Mouse (Mus musculus) embryo, embryonic 11 days (tissue): Measurements from ENCODE around the gene Sbno2.
A peak's percentile ranks its signal among the peaks of the same experiment; 100 is the strongest.

Experiments used
- DNase-seq: peaks from one replicate; pipeline ENCODE4 v3.0.0-alpha.2; 2015

Sbno2 gene

DNA sequence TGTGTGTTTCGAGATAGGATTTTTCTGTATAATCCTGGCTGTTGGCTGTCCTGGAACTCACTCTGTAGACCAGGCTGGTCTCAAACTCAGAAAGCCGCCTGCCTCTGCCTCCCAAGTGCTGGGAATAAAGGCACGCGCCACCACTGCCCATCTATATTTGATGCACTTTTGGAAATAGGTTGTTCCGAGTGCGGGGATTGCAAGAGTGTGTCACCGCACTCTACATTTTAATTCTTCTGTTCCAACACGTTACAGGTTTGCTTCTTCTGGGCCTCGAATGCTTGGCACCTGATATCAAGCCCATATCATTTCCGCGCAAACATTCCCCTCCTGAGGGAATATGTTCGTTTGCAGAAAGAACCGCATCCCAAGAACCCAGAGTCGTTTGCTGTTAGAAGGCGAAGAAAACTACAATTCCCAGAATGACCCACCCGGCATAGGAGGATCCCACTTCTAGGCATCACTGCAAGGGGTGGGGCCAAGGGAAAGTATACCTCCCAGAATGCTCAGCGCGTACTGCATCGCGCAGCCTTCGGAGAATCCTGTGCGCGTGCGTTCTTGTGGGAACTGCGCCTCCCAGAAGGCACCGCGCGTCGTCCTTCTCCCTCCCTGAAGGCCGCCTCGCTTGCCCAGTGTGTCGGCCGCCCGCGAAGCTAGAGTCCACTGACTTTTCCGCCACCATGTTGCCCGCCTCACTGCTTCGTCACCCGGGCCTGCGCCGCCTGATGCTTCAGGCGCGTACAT lies 36.6 kb upstream of the Sbno2 start:
- DNase-seq = peak; percentile 100

DNA sequence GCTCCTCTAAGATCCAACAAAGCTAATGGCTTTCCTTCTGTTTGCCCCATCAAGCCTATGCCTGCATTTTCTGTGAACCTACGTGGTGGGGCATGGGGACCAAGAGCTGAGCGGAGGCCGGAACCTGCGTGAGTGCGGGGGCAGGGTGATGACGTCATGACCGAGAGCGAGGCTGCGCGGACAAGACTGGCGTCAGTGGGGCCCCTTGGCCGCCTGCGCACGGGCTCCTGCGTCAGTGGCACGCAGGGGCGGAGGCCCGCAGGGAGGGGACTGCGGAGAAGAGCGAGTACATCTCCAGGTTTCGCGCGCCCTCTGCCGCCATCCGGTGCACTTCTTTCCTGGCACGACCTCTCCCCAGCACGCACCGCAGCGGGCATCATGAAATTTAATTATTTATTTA lies 35.9 kb upstream of the Sbno2 start:
- peak; percentile 96 for DNase-seq

DNA sequence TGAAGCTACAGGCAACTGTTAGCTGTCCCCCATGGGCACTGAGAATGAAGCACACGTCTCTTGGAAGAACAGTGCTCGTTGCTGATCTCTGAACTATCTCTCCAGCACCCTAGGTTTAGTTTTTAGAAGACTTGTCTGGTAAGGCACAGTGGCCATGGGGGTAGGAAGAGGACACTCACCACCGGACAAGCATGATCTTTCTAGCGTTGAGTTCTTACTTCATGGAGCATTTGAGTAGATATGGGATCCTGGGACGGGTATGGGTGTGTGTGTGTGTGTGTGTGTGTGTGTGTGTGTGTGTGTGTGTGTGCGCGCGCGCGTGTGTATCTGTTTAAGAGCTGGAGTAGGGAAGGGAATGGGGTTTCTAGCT lies 35.3 kb upstream of the Sbno2 start, which contains the start of gene Cbarp:
Gene Cbarp, minus strand, starts transcription at position 170 of the 370 bp plus-strand sequence.
- DNase-seq = no peak

DNA sequence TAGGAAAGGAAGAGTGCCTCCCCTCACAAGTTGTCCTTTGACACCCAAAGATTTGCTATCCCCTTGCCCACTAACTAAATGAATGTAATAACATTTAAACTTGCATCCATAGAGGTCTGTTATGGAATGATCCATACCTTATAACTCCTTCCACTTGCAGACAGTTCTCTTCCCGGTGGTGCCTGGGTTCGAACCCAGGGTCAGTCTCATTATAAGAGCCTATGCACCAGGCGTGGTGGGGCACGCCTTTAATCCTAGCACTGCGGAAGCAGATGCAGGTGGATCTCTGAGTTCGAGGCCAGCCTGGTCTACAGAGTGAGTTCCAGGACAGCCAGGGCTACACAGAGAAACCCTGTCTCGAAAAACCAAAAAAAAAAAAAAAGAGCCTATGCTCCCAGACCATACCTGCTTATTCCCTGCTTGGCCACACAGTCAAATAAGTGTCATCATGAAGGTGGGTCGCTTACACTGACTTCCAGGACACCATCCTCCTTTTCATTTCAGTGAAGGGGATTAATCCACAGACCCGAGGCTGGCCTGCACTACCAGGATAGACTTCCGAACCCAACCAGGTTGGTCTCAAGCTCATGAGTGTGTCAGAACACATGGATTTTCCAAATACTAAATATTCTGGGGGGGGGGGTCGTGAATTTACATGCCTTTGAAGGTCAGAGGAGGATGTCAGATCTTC lies 34.7 kb upstream of the Sbno2 start:
- no peak for DNase-seq

DNA sequence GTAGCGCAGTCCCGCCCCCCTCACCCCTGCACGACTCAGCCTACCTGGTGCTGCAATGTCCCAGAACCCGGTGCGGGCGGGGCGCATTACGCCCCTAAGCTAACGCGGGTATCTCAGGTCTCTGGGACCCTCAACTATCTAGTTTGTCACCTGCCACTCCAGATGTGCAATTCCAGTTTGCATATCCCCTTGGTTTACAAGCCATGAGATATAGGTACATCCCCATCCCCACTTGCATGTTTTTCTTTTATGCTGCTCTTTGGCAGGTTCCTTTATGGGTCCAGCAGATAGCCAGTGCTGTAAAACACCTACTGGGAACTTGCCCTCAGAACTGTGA lies 34.0 kb upstream of the Sbno2 start:
- DNase-seq = no peak

DNA sequence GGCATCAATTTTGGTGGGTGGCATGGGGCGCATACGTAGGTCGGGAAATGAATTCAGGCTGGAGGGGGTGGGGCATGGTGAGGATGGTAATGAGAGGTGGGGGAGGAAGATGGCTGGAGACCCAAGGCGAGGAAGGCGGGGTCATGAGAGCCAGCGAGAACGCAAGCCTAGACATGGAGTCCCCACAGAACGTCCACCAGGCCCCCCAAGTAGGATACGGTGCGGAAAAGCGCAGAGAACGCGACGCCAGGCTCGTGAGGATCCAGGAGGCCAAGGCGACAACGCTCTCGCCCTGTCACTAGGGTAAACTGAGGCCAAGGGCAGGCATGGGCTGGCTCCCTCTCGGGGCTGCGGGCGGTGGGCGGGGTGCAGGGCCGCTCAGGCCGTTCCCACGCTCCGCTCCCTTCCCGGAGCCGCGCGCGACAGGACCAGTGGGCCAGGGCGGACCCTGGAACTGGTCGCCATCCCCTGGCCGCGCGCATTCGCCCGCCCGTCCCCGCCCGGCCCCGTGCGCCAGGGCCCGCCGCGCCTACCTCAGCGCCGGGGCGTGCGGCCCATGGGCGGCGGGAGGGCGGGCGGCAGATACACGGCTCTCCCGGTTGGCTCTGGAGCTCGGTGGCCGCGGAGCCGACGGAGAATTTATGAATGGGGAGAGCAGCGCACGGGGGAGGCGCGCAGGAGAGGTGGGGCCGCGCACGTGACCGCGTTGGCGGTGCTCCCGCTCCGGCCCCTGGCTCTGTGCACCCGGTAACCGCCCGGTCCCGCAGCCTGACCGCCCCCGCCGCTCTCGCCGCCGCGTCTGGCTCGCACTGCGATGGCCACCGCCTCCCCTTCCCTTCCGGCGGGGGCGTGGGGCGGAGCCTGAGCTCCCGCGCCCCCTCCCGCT lies 33.4 kb upstream of the Sbno2 start, which contains the start of gene Atp5d:
Gene Atp5d, plus strand, starts transcription at position 80 of the 886 bp plus-strand sequence.
- peak; percentile 82 for DNase-seq

DNA sequence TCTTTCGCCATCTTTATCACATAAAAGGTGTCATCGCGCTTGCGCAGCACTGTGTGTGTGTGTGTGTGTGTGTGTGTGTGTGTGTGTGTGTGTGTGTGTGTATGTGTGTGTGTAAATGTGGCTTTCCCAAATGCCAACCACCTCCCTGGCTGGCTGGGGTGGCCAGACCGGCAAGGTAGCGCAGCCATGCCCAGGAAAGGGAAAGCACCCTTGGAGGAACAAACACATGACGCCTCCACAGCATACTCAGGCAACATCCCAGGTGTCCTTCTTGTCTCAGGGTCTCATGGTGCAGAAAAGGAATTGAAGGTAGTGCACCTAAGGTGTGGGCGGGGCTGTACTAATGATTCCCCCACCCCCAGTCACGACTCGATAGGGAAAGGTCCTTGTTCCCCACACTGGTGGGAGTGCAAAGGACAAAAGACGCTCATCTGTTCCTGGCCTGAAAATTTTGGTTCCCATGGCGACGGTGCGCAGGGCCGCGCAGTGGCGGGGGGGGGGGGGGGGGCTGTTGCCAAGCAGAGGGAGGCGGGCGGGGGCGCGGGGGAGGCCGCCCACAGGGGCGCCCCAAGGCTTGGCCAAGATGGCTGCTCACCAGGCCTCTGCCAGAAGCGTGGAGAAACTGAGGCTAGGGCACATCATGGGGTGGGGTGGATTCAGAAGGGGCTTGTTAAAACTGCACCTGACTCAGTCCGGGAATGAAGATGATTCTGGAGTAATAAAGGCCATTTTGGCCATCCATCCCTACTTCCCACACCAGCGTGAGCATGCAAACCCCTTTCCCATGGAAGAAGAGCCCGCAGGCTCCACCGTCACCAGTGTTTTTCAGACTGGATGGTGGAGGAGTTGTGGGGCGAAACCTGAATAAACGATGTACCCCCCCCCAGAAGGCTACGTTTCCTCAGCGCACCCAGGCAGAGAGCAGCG lies 32.5 kb upstream of the Sbno2 start:
- peak; percentile 44 for DNase-seq

DNA sequence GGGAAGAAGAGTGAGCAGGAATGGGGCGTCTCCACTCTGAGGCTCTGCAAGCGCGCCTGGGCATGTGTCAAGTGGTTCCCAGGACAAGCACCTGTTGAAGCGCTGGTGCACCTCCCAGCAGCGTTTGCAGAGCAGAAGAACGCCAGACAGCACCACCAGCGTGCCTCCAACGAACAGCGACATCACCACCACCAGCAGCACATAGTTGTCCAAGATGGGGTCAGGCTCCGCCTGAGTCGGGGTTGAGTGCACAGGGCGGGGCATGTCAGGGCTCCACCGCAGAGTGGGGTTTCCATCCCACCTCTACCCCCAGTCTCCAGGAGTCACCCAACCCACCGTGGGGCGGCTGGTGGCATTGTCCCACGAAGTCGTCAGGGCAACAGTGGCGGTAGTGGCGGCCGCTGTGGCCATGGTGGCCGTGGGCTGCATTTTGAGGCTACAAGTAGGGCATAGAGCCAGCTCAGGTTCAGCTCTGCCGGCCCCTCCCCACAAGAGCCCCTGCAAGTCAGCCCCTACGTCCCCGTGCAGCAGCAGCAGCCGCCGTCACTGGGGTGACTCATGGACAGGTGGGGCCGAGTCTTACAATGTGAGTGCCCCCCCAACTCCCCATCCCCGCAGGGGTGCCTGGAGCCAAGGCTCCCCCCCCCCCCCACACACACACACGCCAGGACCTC lies 31.7 kb upstream of the Sbno2 start:
- no peak for DNase-seq

DNA sequence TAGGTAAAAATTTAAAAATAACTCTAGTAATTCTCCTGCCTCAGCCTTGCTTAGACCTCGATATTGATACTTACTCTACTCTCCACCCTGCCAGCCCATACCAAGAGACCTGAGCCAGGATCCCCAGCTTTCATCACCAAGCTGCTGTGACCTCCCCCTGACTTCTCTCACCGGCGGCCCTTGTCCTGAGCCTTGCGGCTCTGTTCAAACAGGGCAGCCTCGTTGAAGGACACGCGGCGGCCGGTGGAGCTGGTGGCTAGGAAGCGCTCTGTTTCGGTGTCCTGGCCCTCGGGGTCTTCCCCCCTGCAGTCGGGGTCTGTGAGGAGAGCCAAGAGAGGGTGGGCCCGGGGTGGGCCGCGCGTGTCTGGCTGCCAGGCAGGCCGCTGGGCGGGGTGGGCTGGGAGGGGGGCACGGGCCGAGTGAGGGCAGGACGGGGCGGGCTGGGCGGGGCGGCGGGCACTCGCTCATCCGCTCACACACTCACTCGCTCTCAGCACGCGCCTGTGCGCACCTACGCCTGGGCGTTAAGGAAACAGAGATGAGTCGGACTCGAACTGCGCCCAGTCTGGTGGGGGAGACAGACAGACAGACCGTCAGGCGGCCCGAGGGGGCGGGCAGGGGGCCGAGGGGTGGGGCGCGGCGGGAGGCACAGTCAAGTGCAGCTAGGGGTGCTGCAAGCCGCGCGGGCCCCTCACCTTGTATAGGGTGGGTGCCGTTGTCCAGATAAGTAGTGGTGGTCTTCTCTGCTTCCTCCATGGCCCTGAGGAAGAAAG lies 31.0 kb upstream of the Sbno2 start:
- no peak for DNase-seq

DNA sequence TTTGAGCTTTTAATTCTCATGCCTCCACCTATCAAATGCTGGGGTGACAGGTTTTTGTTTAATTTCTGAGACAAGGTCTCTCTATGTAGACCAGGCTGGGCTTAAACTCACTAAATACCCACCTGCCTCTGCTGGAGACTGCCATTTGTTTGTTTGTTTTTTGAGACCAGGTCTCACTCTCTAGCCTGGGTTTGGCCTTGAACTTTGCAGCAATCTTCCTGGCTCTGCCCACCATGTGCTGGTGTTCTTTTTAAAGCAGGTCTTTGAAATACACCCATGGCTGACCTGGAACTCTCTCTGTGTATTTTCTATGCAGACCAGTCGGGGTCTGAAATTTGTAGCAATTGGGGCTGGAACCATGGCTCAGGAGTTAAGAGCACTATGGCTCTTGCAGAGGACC lies 30.3 kb upstream of the Sbno2 start:
- no peak for DNase-seq

DNA sequence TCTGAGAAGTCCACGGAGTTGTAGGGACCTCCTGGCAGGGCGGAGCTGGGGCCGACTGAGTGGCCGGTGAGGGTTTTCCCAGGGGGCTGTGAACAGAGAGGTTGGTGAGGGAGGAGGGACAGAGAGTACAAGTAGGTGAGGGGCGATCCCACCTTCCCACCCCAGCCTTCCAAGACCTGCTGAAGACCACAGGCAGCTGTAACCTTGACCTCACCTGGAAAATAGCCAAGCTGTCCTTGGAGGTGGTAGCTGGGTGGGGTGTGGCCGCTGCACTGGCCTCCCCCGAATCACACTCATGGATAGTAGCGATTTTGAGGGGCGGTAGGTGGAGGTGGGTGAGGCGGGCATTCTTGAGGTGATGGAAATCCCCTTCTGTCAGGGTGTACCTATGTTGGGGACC lies 29.8 kb upstream of the Sbno2 start:
- DNase-seq = no peak

DNA sequence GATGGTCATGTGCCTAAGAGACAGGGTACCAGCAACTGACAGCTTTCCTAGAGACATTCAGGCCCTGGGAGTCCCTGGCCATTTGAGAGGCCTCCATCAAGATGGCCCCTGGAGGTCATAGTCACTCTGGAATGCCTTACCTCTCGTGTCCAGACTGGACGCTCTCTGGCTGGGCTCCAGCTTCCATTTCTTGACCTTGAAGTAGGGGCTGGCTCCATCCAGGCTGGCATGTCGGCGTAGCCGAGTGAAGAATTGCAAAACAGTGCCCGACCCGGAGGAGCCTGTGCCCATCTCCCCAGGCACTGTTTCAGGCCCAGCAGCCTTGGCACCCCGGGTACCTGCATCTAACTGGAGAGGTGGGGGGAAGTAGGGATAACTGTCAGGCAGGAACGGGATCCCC lies 29.1 kb upstream of the Sbno2 start:
- no peak for DNase-seq

DNA sequence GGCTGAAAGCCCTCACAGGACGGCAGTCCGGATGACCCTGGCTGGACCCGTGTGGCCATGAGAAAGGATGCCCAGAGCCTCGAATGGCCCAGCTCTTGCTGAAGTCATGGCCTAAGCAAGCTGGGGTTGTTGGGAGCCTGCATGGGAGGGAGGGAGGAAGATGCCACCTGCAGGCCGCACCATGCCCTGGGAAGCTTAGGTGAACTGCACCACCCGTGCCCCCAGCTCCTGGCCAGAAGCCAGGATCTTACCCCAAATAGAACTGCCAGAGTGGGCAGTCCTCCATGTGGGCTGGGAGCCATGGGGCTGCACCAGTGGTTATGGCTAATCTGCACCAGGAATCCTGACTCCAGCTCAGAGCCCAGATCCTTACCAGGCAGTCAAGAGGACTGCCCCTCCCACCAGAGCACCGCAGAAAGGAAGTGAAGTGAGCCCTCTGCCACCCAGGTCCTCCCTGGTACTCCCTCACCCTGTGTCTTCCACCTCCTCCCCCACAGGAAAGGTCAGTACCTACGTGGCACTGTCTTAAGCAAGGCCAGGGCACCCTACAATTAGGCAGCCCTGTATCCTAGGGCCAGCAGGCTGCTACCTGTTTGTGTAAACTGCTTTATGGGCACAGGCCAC lies 28.0 kb upstream of the Sbno2 start:
- no peak for DNase-seq

DNA sequence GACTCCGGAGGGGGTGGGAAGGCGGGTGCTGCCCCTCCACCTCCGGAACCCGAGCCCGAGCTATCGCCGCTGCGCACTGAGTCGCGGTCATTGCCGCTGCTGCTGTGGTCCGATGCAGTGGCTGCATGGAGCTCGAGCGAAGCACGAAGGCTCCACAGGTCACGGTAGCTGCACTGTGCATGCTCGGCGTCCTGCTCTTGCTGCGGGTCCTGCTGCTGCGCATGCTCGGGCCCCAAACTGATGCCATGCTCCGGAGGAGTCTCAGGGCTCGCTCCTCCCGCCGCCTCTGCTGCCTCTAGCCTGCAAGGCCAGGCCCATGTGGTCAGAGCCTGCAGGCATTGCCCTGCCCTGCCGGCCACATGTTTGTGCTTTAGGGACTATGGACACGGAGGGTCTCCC lies 26.6 kb upstream of the Sbno2 start:
- DNase-seq = peak; percentile 49

DNA sequence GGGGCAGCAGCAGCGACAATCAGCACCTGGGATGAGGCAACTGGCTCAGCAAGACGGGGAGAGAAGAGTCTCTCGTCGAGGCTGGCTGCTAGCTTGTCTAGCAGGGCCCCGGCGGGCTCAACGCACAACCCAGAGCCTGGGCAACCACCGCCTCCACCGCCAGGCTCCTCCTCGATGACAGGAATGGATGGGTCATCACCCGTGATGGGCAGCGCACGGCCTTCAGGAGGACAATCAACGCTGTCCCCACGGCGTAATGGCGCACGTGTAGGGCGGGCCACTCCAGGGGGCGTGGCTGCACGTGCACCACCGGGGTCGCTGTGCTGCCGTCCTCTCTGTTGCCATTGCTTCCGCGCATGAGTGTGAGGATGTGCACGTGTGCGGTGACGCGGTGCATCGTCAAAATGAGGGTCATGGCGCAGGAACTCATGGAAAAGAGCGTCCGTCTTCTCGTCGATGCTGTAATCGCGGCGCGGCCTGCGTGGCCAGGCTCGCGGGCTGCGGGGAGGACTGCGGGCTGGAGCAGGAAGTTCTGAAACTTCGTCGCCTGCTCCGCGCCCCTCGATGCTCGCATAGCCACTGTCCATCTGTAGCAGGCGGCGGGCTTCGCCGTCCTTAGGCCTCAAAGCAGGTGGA lies 26.1 kb upstream of the Sbno2 start:
- DNase-seq = peak; percentile 77

DNA sequence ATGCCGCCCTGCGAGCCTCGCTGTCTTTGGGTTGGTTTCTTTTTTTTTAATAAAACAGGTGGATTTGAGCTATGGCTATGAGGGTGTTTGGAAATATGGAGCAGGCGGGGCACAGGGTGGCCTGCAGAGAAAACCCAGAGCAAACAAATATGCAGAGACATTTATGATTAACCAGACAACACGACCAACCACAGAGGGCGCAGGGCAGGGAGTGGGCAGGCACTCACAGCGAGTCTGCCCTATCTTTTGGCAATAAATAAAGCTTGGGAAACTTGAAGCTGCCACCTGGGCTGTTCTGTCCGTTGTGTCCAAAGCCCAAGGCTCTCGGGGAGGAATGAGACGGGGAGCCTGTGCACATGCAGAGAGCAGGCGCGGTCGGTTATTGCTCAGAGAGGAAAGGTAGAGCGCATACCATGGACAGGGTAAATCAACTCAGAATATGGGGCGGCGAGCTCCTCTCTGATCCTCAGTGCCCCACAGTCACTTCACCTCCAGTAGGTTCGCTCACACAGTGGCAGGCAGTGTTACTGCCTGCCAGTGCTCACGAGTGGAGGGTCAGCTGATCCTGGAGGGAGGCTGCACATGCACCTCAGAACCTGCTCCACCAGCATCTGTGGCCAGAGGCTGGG lies 25.1 kb upstream of the Sbno2 start:
- DNase-seq = no peak

DNA sequence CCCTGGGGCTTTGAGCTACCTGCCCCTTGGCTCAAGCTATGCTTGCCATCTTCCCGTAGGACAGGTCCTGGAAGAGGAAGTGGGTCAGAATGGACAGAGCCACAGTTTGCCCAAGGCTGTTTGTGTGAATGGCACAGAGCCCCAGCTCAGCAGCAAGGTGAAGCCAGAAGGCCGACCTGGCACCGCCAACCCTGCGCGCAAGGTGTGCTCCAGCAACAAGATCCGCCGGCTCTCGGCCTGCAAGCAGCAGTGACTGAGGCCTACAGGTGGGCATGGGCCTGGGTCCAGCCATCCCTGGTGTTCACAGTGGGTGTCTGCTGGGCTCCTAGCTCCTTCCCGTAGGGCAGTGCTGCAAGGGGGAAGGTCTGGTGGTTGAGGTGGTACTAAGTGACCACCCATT lies 24.5 kb upstream of the Sbno2 start:
- no peak for DNase-seq

DNA sequence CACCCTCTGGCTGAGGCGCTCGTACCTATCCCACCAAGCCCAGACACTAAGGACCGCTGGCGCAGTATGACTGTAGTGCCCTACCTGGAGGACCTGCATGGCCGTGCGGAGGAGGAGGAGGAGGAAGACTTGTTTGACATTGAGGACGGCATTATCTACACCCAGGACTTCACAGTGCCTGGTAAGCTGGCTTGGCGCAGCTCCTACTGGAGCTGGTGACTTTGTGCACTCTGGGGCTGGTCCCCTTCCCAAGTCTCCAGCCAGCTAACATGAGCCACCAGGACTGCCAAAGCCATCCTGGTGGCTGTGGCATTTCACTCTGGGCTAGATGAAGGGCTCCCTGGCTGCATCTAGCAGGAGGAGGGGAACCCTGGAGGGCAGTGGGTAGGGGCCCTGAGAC lies 22.5 kb upstream of the Sbno2 start:
- DNase-seq = no peak

DNA sequence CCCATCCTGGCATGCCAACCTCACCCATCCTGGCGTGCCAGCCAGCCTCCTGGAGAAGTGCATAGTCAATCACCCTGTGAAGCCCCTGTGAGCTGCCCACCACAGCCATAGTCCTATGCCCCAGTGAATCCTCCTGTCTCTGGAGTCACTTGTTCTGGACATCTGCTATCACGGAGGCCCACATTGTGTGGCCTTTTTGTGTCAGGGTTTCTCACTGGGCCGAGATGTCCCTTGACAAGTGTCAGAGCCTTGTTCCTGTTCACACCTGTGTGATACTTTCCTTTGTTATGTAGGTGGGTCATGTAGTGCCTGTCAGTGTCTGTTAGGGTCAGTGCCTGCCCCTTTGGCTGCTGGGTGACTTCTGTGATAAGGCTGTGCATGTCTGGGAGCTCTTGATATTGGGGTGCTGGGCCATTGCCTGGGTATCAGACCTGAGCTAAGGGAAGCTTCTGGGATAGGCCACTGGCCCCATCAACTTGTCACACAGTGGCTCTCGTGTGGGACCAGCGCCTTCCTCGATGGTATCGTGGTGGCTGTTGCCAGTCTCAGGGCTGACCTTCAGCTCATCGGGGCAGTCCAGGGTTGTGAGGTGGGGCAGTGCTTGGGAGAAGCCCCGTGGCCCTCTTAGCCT lies 18.7 kb upstream of the Sbno2 start:
- no peak for DNase-seq
